Mouse (Mus musculus) layer of hippocampus, postnatal 10 days (tissue): ENCODE data around the gene Commd4. TPM values are rescaled to one million over a fixed set of nuclear protein-coding genes. Genes with fewer than 3 reads are reported as not detected.
A peak's percentile ranks its signal among the peaks of the same experiment; 100 is the strongest.
"Not testable (repeated sequence)": the region's sequence is repeated elsewhere in the genome, so short reads cannot be mapped to it uniquely, and the experiment has no call there.

ENCODE experiments used
- DNase-seq, 2 experiments: peaks; one replicate each; pipeline ENCODE4 v3.0.0; 2021; ENCODE audit warnings: low spot score in 2 of 2
- long read RNA-seq: library from polyadenylated mRNA; stranded (forward); transcript quantifications from one replicate; pipeline ENCODE4 v2.0.0, GENCODE M21; 2023
- total RNA-seq, 2 experiments: library from RNA; stranded (reverse); gene quantifications; 2 replicates each; pipeline ENCODE4 v1.2.3; 2021

The Commd4 gene
- 10 to 100 TPM; 77.8 to 98.0 TPM for total RNA-seq
- long read RNA-seq, transcript Commd4-201 (8 exons, 858 nt), result major isoform, 71 of 152 reads
- long read RNA-seq, transcript Commd4-204 (7 exons, 1,941 nt), result minor isoform, 24 of 152 reads
- long read RNA-seq, partial matches to known transcripts, result 10 of 152 reads
- long read RNA-seq, other reads (novel, unspliced or antisense), result 44 of 152 reads

GRCm38 (mm10) chr9:57158013-57158470 is at the start of gene Commd4:
Gene Commd4, minus strand, starts transcription at chr9:57158331.
- peak; percentile 88 to 92 for DNase-seq

DNA sequence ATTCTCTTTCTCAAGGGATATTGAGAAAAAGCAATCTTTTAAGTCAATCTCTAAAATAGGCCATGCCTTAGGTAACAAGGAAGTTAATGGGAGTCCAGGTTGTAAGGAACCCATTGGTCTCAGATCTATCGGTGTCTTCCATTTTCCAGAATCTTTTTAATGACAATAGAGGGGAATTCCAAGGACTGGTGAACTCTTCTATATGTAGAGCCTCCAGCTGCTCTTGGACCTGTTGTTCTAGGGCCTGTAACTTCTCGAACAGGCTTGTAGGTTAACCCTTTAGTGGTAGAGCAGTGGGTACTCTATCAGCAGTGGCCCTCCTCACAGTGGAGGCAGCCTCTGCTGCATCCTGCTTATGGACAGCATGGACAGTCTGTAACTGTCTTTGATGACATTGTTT is 48.8 kb upstream of the Commd4 start:
- DNase-seq, result no peak

DNA sequence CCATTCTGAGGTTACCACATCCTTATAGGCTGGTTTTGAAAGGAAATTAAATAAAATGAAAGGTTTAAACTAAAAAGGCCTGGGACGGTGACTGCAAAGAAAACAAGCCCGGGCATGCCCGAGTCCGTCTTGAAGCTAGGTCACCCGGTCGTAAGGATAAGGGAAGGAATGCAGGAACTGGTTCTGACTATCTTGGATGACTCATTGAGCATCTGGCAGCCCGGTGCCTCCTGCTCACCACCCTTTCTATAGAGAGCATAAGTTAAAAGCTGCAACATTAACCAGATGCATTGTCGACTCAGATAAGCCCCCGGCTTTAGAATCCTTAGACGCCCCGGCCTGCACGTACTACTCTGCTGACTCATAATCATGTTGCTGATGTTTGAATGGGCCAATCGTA is 45.4 kb upstream of the Commd4 start:
- DNase-seq, result not testable (repeated sequence)

GRCm38 (mm10) chr9:57202981-57203380 is 44.9 kb upstream of the Commd4 start:
- no peak for DNase-seq

- no peak for DNase-seq
These were observed 39.3 kb upstream of the Commd4 start for GRCm38 (mm10) chr9:57197414-57197813.

DNA sequence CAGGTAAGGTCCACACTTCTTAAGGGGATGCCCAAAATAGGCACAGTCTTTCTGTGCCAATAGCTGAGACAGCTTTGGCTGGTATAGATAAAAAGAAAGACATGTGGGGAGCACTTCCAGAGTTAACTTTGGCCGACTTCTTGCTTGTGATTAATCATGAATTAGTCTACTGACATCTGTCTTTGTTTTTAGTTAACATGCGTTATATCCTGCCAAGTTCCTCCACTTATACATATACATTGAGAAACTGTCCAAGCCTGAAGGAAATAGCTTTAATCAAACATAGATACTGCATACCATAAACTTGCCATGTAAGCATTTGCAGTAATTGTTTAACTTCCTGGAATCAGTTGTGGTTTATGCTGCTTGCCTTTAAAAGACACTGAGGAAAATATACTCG is 38.6 kb upstream of the Commd4 start:
- no peak for DNase-seq

DNA sequence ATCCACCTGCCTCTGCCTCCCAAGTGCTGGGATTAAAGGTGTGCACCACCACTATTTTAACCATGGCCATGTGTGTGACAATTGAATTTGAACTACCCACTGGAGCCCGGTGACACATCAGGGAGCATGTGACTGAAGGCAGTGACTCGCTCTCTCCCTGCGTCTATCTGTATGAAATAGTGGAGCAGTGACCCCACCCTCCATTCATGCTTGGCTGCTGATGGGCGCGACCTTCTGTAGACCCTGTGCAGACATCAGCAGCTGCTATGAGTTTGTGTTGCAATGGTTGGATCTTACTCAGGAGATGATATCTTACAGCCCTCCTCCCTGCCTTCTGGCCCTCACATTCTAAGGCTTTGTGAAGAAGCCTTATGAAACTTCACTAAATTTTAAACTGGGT is 10.3 kb upstream of the Commd4 start:
- no peak for DNase-seq

GRCm38 (mm10) chr9:57166173-57166572 is 8.0 kb upstream of the Commd4 start:
- DNase-seq, result no peak

GRCm38 (mm10) chr9:57163137-57163536 is 5.0 kb upstream of the Commd4 start:
- DNase-seq, result no peak

DNA sequence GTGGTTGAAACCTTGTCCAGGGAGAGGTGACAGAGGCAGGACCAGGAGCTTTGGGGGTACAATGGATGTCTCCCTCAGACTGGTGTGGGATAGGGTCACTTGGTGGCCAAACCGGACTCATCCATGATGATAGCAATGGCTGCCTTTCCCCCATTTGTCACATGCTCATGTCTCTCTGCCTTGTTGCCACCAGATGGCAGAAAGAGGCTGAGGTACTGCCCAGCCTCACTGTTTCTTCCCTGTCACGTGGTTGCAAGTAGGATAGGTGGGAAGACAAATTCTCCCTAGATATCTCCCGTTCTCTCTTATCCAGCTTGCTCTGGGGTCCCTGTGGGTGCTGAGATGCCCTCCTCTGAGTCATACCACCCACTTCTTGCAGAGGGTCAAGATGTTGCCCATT is 4.4 kb upstream of the Commd4 start:
- peak in 1 of 2 experiments; percentile 25 for DNase-seq

DNA sequence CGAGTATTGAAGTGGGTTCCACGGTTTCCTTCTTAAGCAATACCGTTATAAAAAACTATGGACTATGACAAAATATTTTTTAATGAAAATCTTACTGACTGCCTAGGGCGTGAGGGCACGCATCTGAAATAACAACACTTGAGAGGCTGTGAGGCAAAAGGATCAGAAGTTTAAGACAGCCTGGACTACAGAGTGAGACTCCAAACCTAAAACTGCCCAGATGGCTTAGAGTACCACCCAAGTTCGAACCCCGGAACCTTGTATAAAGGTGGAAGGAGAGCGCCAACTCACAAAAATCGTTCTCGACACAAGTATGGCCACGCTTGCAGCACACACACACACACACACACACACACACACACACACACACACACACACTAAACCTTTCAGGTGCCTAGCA is 375 bp upstream of the Commd4 start:
- DNase-seq, result no peak

DNA sequence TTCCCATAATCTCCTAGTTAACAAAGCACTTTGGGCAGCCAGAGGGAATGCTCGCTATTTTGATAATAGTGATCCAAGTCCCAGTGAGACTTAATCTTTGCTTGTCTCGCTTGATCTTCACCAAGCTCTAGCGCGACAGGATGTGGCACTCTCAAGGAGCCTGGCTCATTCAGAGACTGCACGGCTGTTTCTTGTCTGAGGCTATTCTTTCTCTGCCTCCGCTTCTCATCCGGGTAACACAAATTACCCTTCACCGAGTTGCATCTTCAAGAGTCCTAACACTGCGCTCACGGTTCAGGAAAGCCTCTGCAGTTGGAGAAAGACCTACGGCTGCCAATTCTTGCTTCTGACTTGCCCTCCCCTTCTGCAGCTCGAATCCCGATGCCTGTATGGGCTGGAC is 632 bp downstream of the Commd4 start:
- no peak for DNase-seq

GRCm38 (mm10) chr9:57156823-57157222 is 1.3 kb downstream of the Commd4 start:
- DNase-seq, result no peak

GRCm38 (mm10) chr9:57156383-57156782 is 1.7 kb downstream of the Commd4 start:
- DNase-seq, result no peak

DNA sequence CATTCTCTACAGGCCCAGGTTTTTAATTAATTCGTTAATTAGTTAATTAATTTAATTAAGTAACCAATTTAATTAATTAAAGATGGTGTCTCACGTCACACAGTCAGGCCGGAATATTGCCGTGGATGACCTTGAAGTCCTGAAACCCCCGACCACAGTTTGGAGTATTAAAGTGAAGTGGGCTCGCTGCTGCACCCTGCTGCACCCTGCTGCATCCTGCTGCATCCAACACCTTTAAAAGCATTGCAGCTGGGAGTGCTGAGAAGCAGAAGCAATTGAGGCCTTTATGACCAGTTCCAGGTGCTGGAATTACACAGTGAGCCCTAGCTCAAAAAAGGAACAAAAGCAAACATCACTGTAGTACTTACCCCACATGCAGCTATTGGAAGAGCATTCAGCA is 5.8 kb downstream of the Commd4 start:
- no peak for DNase-seq

GRCm38 (mm10) chr9:57150192-57150591 is 7.9 kb downstream of the Commd4 start:
- no peak for DNase-seq

DNA sequence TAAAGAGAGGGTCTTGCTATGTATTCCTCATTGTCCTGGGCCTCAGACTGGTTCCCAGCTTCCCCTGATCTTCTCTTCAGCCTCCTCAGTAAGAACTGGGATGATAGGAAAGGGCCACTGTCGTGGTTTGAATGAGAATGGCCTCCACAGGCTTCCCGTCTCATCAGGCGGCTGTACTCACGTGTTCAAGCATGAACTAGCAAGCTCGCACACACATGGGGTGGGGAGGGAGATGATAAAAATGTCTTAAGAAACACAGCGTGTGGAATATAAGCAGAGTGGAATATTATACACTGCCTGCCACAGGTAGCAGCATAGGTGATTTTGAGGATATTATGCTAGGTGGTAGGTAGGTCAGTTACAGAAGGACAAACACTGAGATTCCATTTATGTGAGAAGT is 9.1 kb downstream of the Commd4 start:
- no peak for DNase-seq

DNA sequence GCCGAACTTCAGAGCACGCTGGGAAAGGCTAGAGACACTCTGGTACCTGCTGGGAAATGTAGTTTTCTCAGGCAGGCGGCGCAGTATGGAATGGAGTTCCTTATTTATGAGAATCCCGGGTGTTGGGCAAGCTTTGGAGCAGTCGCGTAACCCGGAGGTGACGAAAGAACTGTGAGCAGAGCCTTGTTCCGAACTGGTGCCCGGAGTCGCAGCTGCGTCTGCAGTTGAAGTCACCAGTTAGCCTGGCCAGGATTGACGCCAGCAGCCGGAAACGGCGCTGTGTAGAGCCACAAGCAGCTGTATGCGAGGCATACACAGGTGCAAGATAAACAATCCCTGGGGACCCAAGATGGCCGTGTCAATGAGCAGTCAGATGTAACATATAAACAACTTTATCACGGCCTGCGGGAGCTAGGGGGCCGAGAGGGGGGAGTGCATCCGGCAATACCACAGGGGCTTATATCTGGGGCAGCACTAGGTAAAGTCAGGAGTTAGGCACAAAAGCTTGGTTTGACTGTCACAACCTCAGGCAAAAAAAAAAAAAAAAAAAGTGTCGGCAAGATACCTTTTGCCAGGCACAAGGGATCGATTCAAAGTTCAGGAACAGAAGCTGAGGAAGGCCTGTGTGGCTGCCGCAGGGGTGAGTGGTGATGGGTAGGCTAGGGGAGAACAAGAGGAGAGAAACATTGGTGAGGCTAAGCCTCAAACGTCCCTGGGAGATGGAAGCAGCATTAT is 9.8 kb downstream of the Commd4 start, which contains the start of gene Neil1:
TSS of gene Neil1 (minus strand) at position 162 of the 735 bp plus-strand sequence.
- peak; percentile 79 to 84 for DNase-seq

DNA sequence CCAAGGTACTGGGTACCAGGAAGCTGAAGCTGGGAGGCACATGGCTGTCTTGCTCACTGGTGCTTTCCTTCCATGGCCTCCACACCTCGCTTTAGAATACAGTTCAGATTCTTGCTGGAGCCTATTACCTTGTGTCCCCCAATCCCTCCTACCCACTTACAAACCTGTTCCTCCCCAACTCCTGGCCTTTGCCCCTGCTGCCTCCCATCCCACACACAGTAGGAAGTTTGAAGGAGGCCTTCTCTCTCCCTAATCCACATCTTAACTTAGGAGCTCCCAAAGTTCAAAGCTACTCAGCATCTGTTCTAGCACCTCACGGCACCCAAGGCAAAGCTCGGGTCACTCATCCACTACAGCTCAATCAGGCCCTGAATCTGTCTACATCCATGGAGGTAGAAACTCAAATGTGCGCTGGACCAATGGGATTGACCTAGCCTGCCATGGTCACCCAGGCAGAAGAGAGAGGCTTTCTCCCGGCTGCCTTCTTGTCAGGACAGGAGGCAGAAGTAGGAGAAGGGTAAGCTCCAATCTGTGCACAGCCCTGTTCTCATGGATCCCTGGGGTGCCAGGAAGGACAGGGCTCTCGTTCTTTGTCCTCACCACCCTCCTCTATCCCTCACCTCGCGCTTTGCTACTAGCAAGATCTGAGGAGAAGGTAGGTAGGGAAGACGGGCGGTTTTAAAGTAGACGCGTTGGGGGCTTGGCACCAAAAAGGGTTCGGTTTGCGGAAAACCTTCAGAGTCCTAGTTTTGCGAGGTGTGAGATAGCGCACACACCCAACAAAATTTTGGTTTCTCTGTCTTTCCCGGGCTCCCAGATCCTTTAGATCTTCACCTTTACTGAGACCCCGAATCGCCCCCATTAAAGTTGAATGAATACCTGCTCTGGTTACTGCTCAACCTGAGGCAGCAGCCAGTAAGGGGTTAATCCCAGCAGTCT is 10.7 kb downstream of the Commd4 start:
- DNase-seq, result peak in 1 of 2 experiments; percentile 37

GRCm38 (mm10) chr9:57146451-57147066 is 11.6 kb downstream of the Commd4 start:
- no peak for DNase-seq

- DNase-seq, result no peak
These were observed 13.3 kb downstream of the Commd4 start for GRCm38 (mm10) chr9:57144830-57145229.
